Mouse (Mus musculus) E14TG2a.4 (cell line): Measurements from ENCODE around the gene Slc22a8.
A peak's percentile ranks its signal among the peaks of the same experiment; 100 is the strongest.

Source experiments
- H3K27me3 ChIP-seq: 2 replicates; pipeline ENCODE4 v1.6.1; 2014; ENCODE audit warnings: low read length, control low read depth; ENCODE audit not compliant: insufficient read depth
- H3K36me3 ChIP-seq: 2 replicates; pipeline ENCODE4 v1.6.1; 2014; ENCODE audit warnings: low read length, control low read depth; ENCODE audit not compliant: insufficient read depth
- H3K4me1 ChIP-seq: replicated peaks from 2 replicates; pipeline ENCODE4 v1.6.1; 2014; ENCODE audit warnings: low read depth, low read length, control low read depth
- H3K4me3 ChIP-seq: replicated peaks from 2 replicates; pipeline ENCODE4 v1.5.1; 2014; ENCODE audit warnings: mild to moderate bottlenecking, low read length
- H3K9me3 ChIP-seq: 2 replicates; pipeline ENCODE4 v1.6.1; 2014; ENCODE audit warnings: low read length, control low read depth
- CTCF ChIP-seq: conservative IDR thresholded peaks from 2 replicates; pipeline ENCODE4 v1.5.1; 2014; ENCODE audit warnings: low read length
- NANOG ChIP-seq: IDR thresholded peaks from 2 replicates; pipeline ENCODE4 v1.6.1; 2014; ENCODE audit warnings: borderline replicate concordance, low read length, mixed read lengths
- POU5F1 ChIP-seq: IDR thresholded peaks from 2 replicates; pipeline ENCODE4 v1.6.1; 2014; ENCODE audit warnings: low read length, borderline replicate concordance

Gene Slc22a8

DNA sequence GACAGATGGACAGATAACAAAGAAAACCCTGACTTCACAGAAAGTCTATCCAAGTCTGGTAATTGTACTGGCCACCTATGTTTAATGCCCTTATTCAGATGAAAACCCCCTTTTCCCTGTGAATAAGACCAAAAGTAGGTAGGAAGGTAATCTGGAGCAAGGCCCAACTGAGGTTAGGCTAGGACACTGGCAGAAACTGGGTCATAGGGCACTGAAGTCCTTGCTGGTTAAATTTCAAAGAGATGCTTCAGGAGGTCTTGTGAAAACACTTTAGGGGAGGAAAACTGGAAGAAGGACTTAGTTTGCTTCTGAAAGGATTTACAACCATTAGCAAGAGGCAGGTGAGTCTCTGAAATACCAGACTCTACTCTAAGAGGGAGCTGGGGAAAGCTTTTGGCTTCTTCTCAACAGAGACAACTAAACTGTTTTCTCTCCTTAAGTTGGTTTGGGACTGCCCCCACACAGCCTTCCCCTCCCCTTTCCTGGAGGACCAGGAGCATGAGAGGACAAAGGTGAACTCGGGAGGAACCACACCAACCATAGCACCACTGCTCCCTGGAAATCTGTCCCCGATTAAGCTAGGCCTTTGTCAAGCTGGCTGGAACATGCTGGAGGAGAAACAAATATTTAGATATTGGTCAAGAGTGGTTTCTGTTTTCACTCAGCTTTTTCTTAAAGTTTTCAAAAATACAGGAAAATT is 20.6 kb upstream of the Slc22a8 start:
- H3K27me3 ChIP-seq: peaks cover 6% of the 10 kb centered on the region; the same call in 1 of the 2 replicates
- H3K9me3 ChIP-seq: no peaks in the 10 kb centered on the region
- peaks cover 29% of the 10 kb centered on the region for H3K4me1 ChIP-seq
- no peaks in the 10 kb centered on the region for H3K36me3 ChIP-seq
- H3K4me3 ChIP-seq: no peak overlapping the region
- TF ChIP-seq POU5F1 (no peak), CTCF (no peak), NANOG (no peak)

DNA sequence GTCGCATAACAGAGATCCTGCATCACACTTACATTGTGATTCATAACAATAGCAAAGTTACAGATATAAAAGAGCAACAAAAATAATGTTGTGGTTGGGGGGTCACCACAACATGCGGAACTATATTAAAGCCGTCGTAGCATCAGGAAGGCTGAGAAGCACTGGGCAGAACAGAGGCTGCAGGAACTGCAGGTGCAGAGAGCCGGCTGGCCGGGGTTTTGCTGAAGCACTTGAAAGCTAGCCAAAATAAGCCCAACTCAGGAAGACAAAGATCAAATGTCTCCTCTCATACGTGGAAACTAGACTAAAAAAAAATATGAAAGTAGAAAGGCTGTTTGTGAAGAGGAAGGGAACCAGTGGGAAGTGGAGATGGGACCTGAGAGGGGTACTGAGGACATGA is 19.3 kb upstream of the Slc22a8 start:
- no peak overlapping the region for H3K4me3 ChIP-seq
- no peaks in the 10 kb centered on the region for H3K36me3 ChIP-seq
- peaks cover 29% of the 10 kb centered on the region for H3K4me1 ChIP-seq
- H3K9me3 ChIP-seq: no peaks in the 10 kb centered on the region
- peaks cover 6% of the 10 kb centered on the region; the same call in 1 of the 2 replicates for H3K27me3 ChIP-seq
- TF ChIP-seq POU5F1 (no peak), CTCF (no peak), NANOG (no peak)

DNA sequence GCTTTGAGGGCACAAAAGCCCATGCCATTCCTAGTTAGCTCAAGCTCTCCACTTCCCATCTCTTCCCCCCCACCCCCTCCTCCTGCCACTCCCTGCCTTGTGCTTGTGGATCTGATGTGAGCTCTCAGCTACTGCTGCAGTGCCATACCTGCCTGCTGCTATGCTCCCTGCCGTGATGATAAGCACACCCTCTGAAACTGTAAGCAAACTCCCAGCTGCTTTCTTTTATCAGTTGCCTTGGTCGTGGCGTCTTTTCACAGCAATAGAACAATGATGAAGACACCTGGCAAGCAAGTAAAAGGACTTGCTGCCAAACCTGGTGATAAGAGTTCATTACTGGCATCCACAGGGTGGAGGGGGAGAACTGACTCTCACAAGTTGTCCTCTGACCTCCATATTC is 18.6 kb upstream of the Slc22a8 start:
- Histone ChIP-seq H3K4me3 (no peak overlapping the region), H3K4me1 (peaks cover 24% of the 10 kb centered on the region), H3K9me3 (no peaks in the 10 kb centered on the region), H3K36me3 (no peaks in the 10 kb centered on the region), H3K27me3 (peaks cover 6% of the 10 kb centered on the region; the same call in 1 of the 2 replicates)
- TF ChIP-seq CTCF: no peak
- TF ChIP-seq NANOG: no peak
- no peak for TF ChIP-seq POU5F1

DNA sequence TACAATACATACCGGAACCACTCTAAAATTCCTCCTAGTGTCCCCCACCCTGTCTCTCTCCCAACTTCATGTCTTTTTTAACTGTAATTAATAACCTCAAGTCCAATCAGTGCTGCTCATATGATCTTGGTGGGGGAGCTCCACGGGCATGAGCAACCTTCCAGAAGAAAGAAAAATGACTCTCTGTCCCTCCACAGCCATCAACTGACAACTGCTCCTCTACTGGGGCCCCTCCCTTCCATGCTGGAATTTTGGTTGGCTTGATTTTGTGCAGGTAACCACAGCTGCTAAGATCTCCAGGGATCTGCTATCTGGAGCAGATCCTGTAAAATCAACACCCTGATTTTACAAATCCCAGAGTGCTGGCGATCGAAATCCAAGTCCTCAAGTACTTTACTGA is 13.6 kb upstream of the Slc22a8 start:
- no peak overlapping the region for H3K4me3 ChIP-seq
- H3K36me3 ChIP-seq: no peaks in the 10 kb centered on the region
- peaks cover 23% of the 10 kb centered on the region for H3K4me1 ChIP-seq
- TF ChIP-seq POU5F1 (no peak), NANOG (no peak), CTCF (no peak)
- no peaks in the 10 kb centered on the region for H3K9me3 ChIP-seq
- H3K27me3 ChIP-seq: 0 out of 2 replicates have a peak, but pooled peaks cover 4% of the 10 kb centered on the region

DNA sequence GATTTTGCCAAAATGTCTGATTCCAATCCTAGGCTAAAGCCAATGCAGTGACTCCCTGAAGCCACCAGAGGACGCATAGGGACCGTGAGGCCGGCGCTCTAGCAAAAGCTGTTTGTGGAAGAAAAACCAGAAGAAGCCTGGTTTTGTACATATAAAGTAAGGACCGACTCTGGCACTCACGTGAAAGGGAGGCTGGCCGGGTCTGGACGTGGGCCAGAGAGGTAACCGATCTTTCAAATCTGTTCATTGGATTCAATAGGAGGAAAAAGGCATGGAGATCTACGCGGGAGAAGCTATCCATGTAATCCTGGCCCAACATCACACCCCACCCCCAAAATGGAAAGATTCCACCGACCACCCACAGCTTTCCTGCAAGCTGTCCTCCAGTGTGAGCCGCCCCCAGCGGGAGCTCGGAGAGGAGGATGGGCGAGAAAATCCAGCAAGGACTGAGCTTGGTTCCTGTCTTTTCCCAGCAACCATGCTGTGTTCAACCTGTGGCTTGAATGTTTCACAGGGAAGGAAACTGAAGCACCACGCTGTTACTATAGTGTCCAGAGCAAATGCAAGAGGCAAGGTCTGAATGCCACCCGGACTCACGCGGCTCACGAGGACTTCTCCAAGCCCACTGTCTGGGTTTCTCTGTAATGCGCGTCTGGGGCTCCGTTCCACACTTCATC is 12.6 kb upstream of the Slc22a8 start:
- TF ChIP-seq POU5F1: no peak
- TF ChIP-seq NANOG: no peak
- TF ChIP-seq CTCF: peak; percentile 100
- peaks cover 17% of the 10 kb centered on the region for H3K4me1 ChIP-seq

DNA sequence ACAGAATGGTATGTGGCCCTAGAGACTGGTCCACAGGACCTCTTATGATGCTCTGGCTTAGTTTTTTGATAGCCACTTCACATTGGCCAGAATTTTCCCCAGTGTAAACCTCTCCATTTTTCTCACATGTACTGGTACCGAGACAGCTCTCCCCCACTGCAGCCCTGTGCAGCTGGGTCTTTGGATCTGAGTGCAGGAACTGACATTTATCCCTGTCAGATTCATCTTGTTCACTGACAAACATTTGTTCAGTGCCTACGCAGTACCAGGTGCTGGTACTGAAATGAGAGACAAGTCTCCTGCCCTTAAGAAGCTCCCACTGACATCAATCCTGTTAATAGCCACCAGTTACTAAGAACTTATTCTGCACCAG is 12.1 kb upstream of the Slc22a8 start:
- no peaks in the 10 kb centered on the region for H3K9me3 ChIP-seq
- TF ChIP-seq CTCF (no peak), NANOG (no peak), POU5F1 (no peak)
- peaks cover 17% of the 10 kb centered on the region for H3K4me1 ChIP-seq
- H3K27me3 ChIP-seq: 0 out of 2 replicates have a peak, but pooled peaks cover 4% of the 10 kb centered on the region
- no peak overlapping the region for H3K4me3 ChIP-seq
- no peaks in the 10 kb centered on the region for H3K36me3 ChIP-seq

More for the DNA sequence above, 12.6 kb upstream of the Slc22a8 start:
- Histone ChIP-seq H3K9me3 (no peaks in the 10 kb centered on the region), H3K27me3 (0 out of 2 replicates have a peak, but pooled peaks cover 4% of the 10 kb centered on the region), H3K4me3 (peak overlapping the region; percentile 24; the same call in 1 of the 2 replicates), H3K36me3 (no peaks in the 10 kb centered on the region)

DNA sequence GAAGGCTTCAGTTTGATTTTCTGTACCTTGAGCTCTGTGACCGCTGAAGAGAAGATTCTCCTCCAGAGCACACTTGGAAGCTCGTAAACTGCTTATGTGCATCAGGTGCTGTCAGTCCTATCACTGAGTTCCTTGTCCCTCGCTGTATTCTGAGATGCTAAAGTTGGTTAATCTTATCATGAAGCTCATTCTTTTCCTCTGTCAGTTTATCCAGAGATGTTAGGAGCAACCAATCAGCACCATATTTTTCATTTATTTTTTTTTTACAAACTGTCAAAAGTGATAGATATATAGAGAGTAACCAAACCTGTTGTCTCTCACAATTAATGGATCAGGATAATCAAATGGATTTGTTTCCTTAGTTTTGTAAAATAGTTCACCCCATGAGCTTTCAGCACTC is 5.8 kb upstream of the Slc22a8 start:
- no peak overlapping the region for H3K4me3 ChIP-seq
- TF ChIP-seq NANOG (no peak), POU5F1 (no peak), CTCF (no peak)
- no peaks in the 10 kb centered on the region for H3K4me1 ChIP-seq
- H3K9me3 ChIP-seq: no peaks in the 10 kb centered on the region
- no peaks in the 10 kb centered on the region for H3K27me3 ChIP-seq
- no peaks in the 10 kb centered on the region for H3K36me3 ChIP-seq

DNA sequence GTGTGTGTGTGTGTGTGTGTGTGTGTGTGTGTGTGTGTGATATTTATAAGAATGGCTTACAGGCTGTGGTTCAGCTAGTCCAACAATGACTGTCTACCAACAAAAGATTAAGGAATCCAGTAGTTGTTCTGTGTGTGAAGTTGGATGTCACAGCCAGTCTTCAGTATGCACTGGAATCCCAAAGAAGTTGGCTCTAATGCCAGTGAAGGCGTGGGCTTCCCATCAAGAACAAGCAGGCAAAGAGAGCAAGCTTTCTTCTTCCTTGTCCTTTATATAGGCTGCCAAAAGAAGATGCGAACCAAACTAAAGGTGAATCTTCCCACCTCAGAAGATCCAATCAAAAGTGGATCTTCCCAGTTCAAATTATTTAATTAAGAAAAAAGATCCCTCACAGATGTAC is 5.2 kb upstream of the Slc22a8 start:
- Histone ChIP-seq H3K4me3 (no peak overlapping the region), H3K4me1 (peaks cover under 1% of the 10 kb centered on the region), H3K27me3 (no peaks in the 10 kb centered on the region), H3K36me3 (no peaks in the 10 kb centered on the region), H3K9me3 (no peaks in the 10 kb centered on the region)
- TF ChIP-seq POU5F1 (no peak), CTCF (no peak), NANOG (no peak)

DNA sequence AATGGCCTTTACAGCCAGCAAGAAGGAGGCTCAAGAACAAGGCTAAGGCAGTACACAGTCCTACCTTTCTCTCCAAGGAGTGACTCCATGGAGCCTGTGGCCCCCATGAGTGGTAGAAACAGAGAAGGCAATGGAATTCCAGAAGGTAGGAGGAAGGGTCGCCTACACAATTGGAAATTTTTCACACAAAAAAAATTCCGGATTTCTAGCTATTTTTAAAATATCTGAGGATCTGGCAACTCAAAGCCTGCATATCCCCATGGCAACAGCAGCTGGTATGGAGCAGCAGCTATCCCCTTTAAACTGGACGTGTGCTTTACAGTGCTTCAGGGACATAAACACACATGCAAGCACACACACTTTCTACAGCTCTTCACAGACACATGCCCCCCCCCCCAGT is 4.7 kb upstream of the Slc22a8 start:
- Histone ChIP-seq H3K27me3 (no peaks in the 10 kb centered on the region), H3K36me3 (no peaks in the 10 kb centered on the region), H3K4me1 (peaks cover 5% of the 10 kb centered on the region), H3K9me3 (no peaks in the 10 kb centered on the region), H3K4me3 (no peak overlapping the region)
- TF ChIP-seq CTCF (no peak), POU5F1 (no peak), NANOG (no peak)
